Mouse (Mus musculus) ES-Bruce4 (cell line): ENCODE measurements around the gene Tmem130. TPM values are rescaled to one million over a fixed set of nuclear protein-coding genes. Genes with fewer than 3 reads are reported as not detected.
A peak's percentile ranks its signal among the peaks of the same experiment; 100 is the strongest.

Experiments used
- H3K27ac ChIP-seq: 2 replicates; pipeline ENCODE4 v1.5.1; 2012; ENCODE audit warnings: low read length, inconsistent platforms; ENCODE audit not compliant: insufficient read depth
- H3K27me3 ChIP-seq: 2 replicates; pipeline ENCODE4 v1.6.1; 2012; ENCODE audit warnings: mild to moderate bottlenecking, low read length, inconsistent platforms; ENCODE audit not compliant: control insufficient read depth, poor library complexity, insufficient read depth, severe bottlenecking
- H3K36me3 ChIP-seq: 2 replicates; pipeline ENCODE4 v1.6.1; 2012; ENCODE audit warnings: inconsistent platforms, mild to moderate bottlenecking, low read length, moderate library complexity; ENCODE audit not compliant: control insufficient read depth, poor library complexity, insufficient read depth, severe bottlenecking
- H3K4me1 ChIP-seq: one replicate; pipeline ENCODE4 v1.8.1; 2011; ENCODE audit warnings: low read length; ENCODE audit not compliant: control insufficient read depth, insufficient read depth
- H3K4me3 ChIP-seq: 2 replicates; pipeline ENCODE4 v1.5.1; 2011; ENCODE audit warnings: low read depth, mild to moderate bottlenecking, low read length
- H3K9ac ChIP-seq: 2 replicates; pipeline ENCODE4 v1.6.1; 2012; ENCODE audit warnings: low read depth, mild to moderate bottlenecking, inconsistent platforms; ENCODE audit not compliant: poor library complexity, severe bottlenecking
- H3K9me3 ChIP-seq: replicated peaks from 2 replicates; pipeline ENCODE4 v1.6.1; 2012; ENCODE audit warnings: mild to moderate bottlenecking, low read length, inconsistent platforms; ENCODE audit not compliant: control insufficient read depth, poor library complexity, insufficient read depth, severe bottlenecking
- CTCF ChIP-seq: IDR thresholded peaks from one replicate; pipeline ENCODE4 v1.8.1; 2011; ENCODE audit warnings: low read depth, low read length
- EP300 ChIP-seq: IDR thresholded peaks from 2 replicates; pipeline ENCODE4 v1.6.1; 2011; ENCODE audit warnings: low read depth, low read length; ENCODE audit not compliant: insufficient read depth
- POLR2A ChIP-seq: IDR thresholded peaks from one replicate; pipeline ENCODE4 v1.8.1; 2011; ENCODE audit warnings: low read length; ENCODE audit not compliant: insufficient read depth
- polyA plus RNA-seq: library from polyadenylated mRNA; stranded (reverse); fragments of >200 nt; gene quantifications from 2 replicates; pipeline ENCODE4 v1.2.4, GENCODE M21; 2011; ENCODE audit warnings: low read depth; ENCODE audit not compliant: missing spikeins, insufficient read depth, insufficient read length

Gene Tmem130
- polyA plus RNA-seq, 1 experiment = 1.8 TPM

GRCm38 (mm10) chr5:144752432-144752831, 9.2 kb downstream of the Tmem130 start:
- Histone ChIP-seq H3K9me3 (no peaks in the 10 kb centered on the region), H3K9ac (no peak overlapping the region), H3K27me3 (no peaks in the 10 kb centered on the region), H3K4me1 (peaks cover 3% of the 10 kb centered on the region), H3K36me3 (no peaks in the 10 kb centered on the region), H3K27ac (no peak overlapping the region), H3K4me3 (no peak overlapping the region)
- TF ChIP-seq POLR2A = no peak
- no peak for TF ChIP-seq CTCF
- TF ChIP-seq EP300 = no peak

GRCm38 (mm10) chr5:144737101-144737500, 24.5 kb downstream of the Tmem130 start:
- Histone ChIP-seq H3K27ac (no peak overlapping the region), H3K36me3 (no peaks in the 10 kb centered on the region), H3K9ac (no peak overlapping the region), H3K4me3 (no peak overlapping the region), H3K4me1 (no peaks in the 10 kb centered on the region), H3K9me3 (no peaks in the 10 kb centered on the region), H3K27me3 (no peaks in the 10 kb centered on the region)
- TF ChIP-seq POLR2A = no peak
- TF ChIP-seq CTCF = no peak
- TF ChIP-seq EP300 = no peak

GRCm38 (mm10) chr5:144734949-144735348, 26.7 kb downstream of the Tmem130 start:
- Histone ChIP-seq H3K36me3 (no peaks in the 10 kb centered on the region), H3K9me3 (no peaks in the 10 kb centered on the region), H3K4me1 (no peaks in the 10 kb centered on the region), H3K9ac (no peak overlapping the region), H3K27me3 (no peaks in the 10 kb centered on the region), H3K4me3 (no peak overlapping the region), H3K27ac (no peak overlapping the region)
- TF ChIP-seq CTCF (peak; percentile 87), EP300 (no peak)

- Histone ChIP-seq H3K27ac (no peak overlapping the region), H3K27me3 (no peaks in the 10 kb centered on the region), H3K36me3 (no peaks in the 10 kb centered on the region), H3K4me1 (peaks cover 2% of the 10 kb centered on the region), H3K9ac (no peak overlapping the region), H3K4me3 (no peak overlapping the region), H3K9me3 (no peaks in the 10 kb centered on the region)
- peak; percentile 58 for TF ChIP-seq CTCF
- no peak for TF ChIP-seq EP300
Measured at GRCm38 (mm10) chr5:144733953-144734352, 27.7 kb downstream of the Tmem130 start.

GRCm38 (mm10) chr5:144729216-144729615, 32.4 kb downstream of the Tmem130 start:
- Histone ChIP-seq H3K27ac (no peak overlapping the region), H3K27me3 (no peaks in the 10 kb centered on the region), H3K4me1 (peaks cover 4% of the 10 kb centered on the region), H3K9me3 (no peaks in the 10 kb centered on the region), H3K9ac (no peak overlapping the region), H3K4me3 (no peak overlapping the region), H3K36me3 (no peaks in the 10 kb centered on the region)
- TF ChIP-seq POLR2A = no peak
- no peak for TF ChIP-seq CTCF
- TF ChIP-seq EP300 = no peak

- Histone ChIP-seq H3K4me3 (no peak overlapping the region), H3K27me3 (no peaks in the 10 kb centered on the region), H3K9ac (no peak overlapping the region)
Measured at GRCm38 (mm10) chr5:144728237-144728636, 33.4 kb downstream of the Tmem130 start.

More at GRCm38 (mm10) chr5:144728237-144728636, 33.4 kb downstream of the Tmem130 start:
- Histone ChIP-seq H3K27ac (no peak overlapping the region), H3K9me3 (no peaks in the 10 kb centered on the region), H3K4me1 (peaks cover 4% of the 10 kb centered on the region), H3K36me3 (no peaks in the 10 kb centered on the region)
- no peak for TF ChIP-seq POLR2A
- TF ChIP-seq EP300 = no peak
- TF ChIP-seq CTCF = no peak
